Mouse (Mus musculus) cerebellum, adult 2 months (tissue): Measurements from ENCODE around the gene Ccdc116.

Source experiments
- CTCF ChIP-seq: fragments of 200-500 bp; IDR thresholded peaks from 2 replicates; pipeline ENCODE4 v1.5.1; 2011; ENCODE audit warnings: low read depth, mild to moderate bottlenecking, control low read depth, low read length, moderate library complexity, borderline replicate concordance; ENCODE audit not compliant: insufficient read depth
- POLR2A ChIP-seq: fragments of 200-500 bp; IDR thresholded peaks from 2 replicates; pipeline ENCODE4 v1.6.1; 2011; ENCODE audit warnings: low read length, control low read depth, borderline replicate concordance; ENCODE audit not compliant: insufficient read depth

DNA sequence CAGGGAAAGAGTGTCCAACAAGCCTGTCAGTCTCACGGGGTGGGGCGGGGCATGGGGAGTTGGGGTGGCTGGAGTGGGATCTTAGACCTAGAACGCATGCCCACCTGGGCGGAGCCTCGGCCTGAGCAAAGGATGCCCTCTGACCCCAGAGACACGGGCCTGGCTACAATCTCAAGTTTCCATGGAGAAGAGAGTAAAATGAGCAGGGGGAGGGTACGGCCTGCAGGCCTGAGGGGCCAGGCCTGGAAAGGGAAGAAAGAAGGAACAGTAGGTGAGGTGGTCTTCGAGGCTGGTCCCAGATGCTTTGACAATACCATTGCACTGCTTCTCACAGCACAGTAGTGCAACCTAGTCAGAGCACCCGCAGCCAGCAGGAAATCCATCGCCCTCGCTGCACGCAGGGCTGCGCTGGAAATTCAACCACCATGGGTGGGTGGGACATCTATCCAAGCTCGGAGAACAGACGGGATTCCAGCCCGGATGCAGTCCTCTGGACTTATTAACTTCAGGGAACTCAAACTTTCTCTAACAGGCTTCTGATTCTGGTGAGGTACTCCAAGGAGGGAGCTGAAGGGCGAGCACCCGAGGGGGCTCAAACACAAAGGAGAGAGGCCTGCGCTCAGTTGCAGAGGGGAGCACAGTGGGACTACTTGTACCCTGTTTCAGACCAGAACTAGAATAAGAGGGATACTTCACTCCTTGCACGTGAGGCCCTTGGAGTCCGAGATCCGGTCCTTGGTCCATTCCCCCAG is 22.7 kb downstream of the Ccdc116 start:
- TF ChIP-seq POLR2A: no peak
- no peak for TF ChIP-seq CTCF
